Mouse (Mus musculus): ENCODE measurements around the gene Rnls. TPM values are rescaled to one million over a fixed set of nuclear protein-coding genes. Genes with fewer than 3 reads are reported as not detected.

The Rnls gene
- polyA plus RNA-seq, 1 experiment from 2014 or later = 4.8 TPM

GRCm38 (mm10) chr19:33161903-33162302 lies 230.2 kb downstream of the Rnls start:
- no peak overlapping the region for H3K27ac ChIP-seq (replicated peaks; ENCODE audit: low read depth, low read length)
- H3K4me2 ChIP-seq (ENCODE audit: low read depth, severe bottlenecking) = no peak overlapping the region
- no peaks in the 10 kb centered on the region for H3K9me3 ChIP-seq (ENCODE audit: control insufficient read depth, low read length)
- H3K4me3 ChIP-seq (ENCODE audit: low read depth, low read length) = no peak overlapping the region
- ATAC-seq (ENCODE audit: insufficient number of reproducible peaks, low FRiP score, low TSS enrichment, low read depth) (no peak), DNase-seq (ENCODE audit: low spot score) (no peak)
- H3K4me1 ChIP-seq (ENCODE audit: control insufficient read depth, insufficient read depth, low read length) = no peaks in the 10 kb centered on the region
- WGBS = 82% methylated on average over 1 of the region's 1 CpGs
- no peak overlapping the region for H3K9ac ChIP-seq (ENCODE audit: low read length)
- H3K27me3 ChIP-seq (ENCODE audit: control insufficient read depth, insufficient read depth, low read length) = no peaks in the 10 kb centered on the region
- no peaks in the 10 kb centered on the region for H3K36me3 ChIP-seq (ENCODE audit: control insufficient read depth, insufficient read depth, low read length)

GRCm38 (mm10) chr19:33159897-33160296 lies 232.2 kb downstream of the Rnls start:
- H3K4me1 ChIP-seq (ENCODE audit: control insufficient read depth, insufficient read depth, low read length) = no peaks in the 10 kb centered on the region
- WGBS = 85% methylated on average over 2 of the region's 2 CpGs
- H3K27me3 ChIP-seq (ENCODE audit: control insufficient read depth, insufficient read depth, low read length) = no peaks in the 10 kb centered on the region
- H3K27ac ChIP-seq (replicated peaks; ENCODE audit: low read depth, low read length) = no peak overlapping the region
- no peak for DNase-seq (ENCODE audit: low spot score)
- H3K4me3 ChIP-seq (ENCODE audit: low read depth, low read length) = no peak overlapping the region
- H3K9ac ChIP-seq (ENCODE audit: low read length) = no peak overlapping the region
- H3K9me3 ChIP-seq (ENCODE audit: control insufficient read depth, low read length) = no peaks in the 10 kb centered on the region
- no peak overlapping the region for H3K4me2 ChIP-seq (ENCODE audit: low read depth, severe bottlenecking)
- no peak for ATAC-seq (ENCODE audit: insufficient number of reproducible peaks, low FRiP score, low TSS enrichment, low read depth)
- no peaks in the 10 kb centered on the region for H3K36me3 ChIP-seq (ENCODE audit: control insufficient read depth, insufficient read depth, low read length)

- ATAC-seq (ENCODE audit: insufficient number of reproducible peaks, low FRiP score, low TSS enrichment, low read depth) (no peak), DNase-seq (ENCODE audit: low spot score) (no peak)
- no peak overlapping the region for H3K4me3 ChIP-seq (ENCODE audit: low read depth, low read length)
- H3K36me3 ChIP-seq (ENCODE audit: control insufficient read depth, insufficient read depth, low read length) = no peaks in the 10 kb centered on the region
- no peaks in the 10 kb centered on the region for H3K9me3 ChIP-seq (ENCODE audit: control insufficient read depth, low read length)
- 93% methylated on average over 1 of the region's 1 CpGs for WGBS
- H3K9ac ChIP-seq (ENCODE audit: low read length) = no peak overlapping the region
- H3K4me1 ChIP-seq (ENCODE audit: control insufficient read depth, insufficient read depth, low read length) = no peaks in the 10 kb centered on the region
- no peak overlapping the region for H3K27ac ChIP-seq (replicated peaks; ENCODE audit: low read depth, low read length)
- no peaks in the 10 kb centered on the region for H3K27me3 ChIP-seq (ENCODE audit: control insufficient read depth, insufficient read depth, low read length)
- H3K4me2 ChIP-seq (ENCODE audit: low read depth, severe bottlenecking) = no peak overlapping the region
These were observed 232.9 kb downstream of the Rnls start for GRCm38 (mm10) chr19:33159192-33159591.

GRCm38 (mm10) chr19:33158234-33158633 lies 233.9 kb downstream of the Rnls start:
- H3K4me1 ChIP-seq (ENCODE audit: control insufficient read depth, insufficient read depth, low read length) = no peaks in the 10 kb centered on the region
- H3K9me3 ChIP-seq (ENCODE audit: control insufficient read depth, low read length) = no peaks in the 10 kb centered on the region
- H3K36me3 ChIP-seq (ENCODE audit: control insufficient read depth, insufficient read depth, low read length) = no peaks in the 10 kb centered on the region
- ATAC-seq (ENCODE audit: insufficient number of reproducible peaks, low FRiP score, low TSS enrichment, low read depth) = no peak
- no peak overlapping the region for H3K9ac ChIP-seq (ENCODE audit: low read length)
- DNase-seq (ENCODE audit: low spot score) = no peak
- no peaks in the 10 kb centered on the region for H3K27me3 ChIP-seq (ENCODE audit: control insufficient read depth, insufficient read depth, low read length)
- no peak overlapping the region for H3K4me3 ChIP-seq (ENCODE audit: low read depth, low read length)
- 85% methylated on average over 2 of the region's 2 CpGs for WGBS
- no peak overlapping the region for H3K4me2 ChIP-seq (ENCODE audit: low read depth, severe bottlenecking)
- no peak overlapping the region for H3K27ac ChIP-seq (replicated peaks; ENCODE audit: low read depth, low read length)

- H3K9ac ChIP-seq (ENCODE audit: low read length) = no peak overlapping the region
- H3K4me1 ChIP-seq (ENCODE audit: control insufficient read depth, insufficient read depth, low read length) = no peaks in the 10 kb centered on the region
- H3K9me3 ChIP-seq (ENCODE audit: control insufficient read depth, low read length) = no peaks in the 10 kb centered on the region
- H3K27me3 ChIP-seq (ENCODE audit: control insufficient read depth, insufficient read depth, low read length) = no peaks in the 10 kb centered on the region
- ATAC-seq (ENCODE audit: insufficient number of reproducible peaks, low FRiP score, low TSS enrichment, low read depth) (no peak), DNase-seq (ENCODE audit: low spot score) (no peak)
- H3K4me3 ChIP-seq (ENCODE audit: low read depth, low read length) = no peak overlapping the region
- H3K27ac ChIP-seq (replicated peaks; ENCODE audit: low read depth, low read length) = no peak overlapping the region
- 83% methylated on average over 3 of the region's 3 CpGs for WGBS
- no peaks in the 10 kb centered on the region for H3K36me3 ChIP-seq (ENCODE audit: control insufficient read depth, insufficient read depth, low read length)
- H3K4me2 ChIP-seq (ENCODE audit: low read depth, severe bottlenecking) = no peak overlapping the region
These were observed 243.7 kb downstream of the Rnls start for GRCm38 (mm10) chr19:33148411-33148810.

GRCm38 (mm10) chr19:33143198-33143597 lies 248.9 kb downstream of the Rnls start:
- Histone ChIP-seq H3K4me1 (ENCODE audit: control insufficient read depth, insufficient read depth, low read length) (no peaks in the 10 kb centered on the region), H3K9ac (ENCODE audit: low read length) (no peak overlapping the region), H3K27ac (replicated peaks; ENCODE audit: low read depth, low read length) (no peak overlapping the region), H3K4me3 (ENCODE audit: low read depth, low read length) (no peak overlapping the region), H3K36me3 (ENCODE audit: control insufficient read depth, insufficient read depth, low read length) (no peaks in the 10 kb centered on the region), H3K27me3 (ENCODE audit: control insufficient read depth, insufficient read depth, low read length) (no peaks in the 10 kb centered on the region), H3K4me2 (ENCODE audit: low read depth, severe bottlenecking) (no peak overlapping the region), H3K9me3 (ENCODE audit: control insufficient read depth, low read length) (no peaks in the 10 kb centered on the region)
- no peak for ATAC-seq (ENCODE audit: insufficient number of reproducible peaks, low FRiP score, low TSS enrichment, low read depth)
- no peak for DNase-seq (ENCODE audit: low spot score)
- 87% methylated on average over 2 of the region's 2 CpGs for WGBS

- DNase-seq (ENCODE audit: low spot score) (no peak), ATAC-seq (ENCODE audit: insufficient number of reproducible peaks, low FRiP score, low TSS enrichment, low read depth) (no peak)
- H3K27ac ChIP-seq (replicated peaks; ENCODE audit: low read depth, low read length) = no peak overlapping the region
- H3K9ac ChIP-seq (ENCODE audit: low read length) = no peak overlapping the region
- H3K4me1 ChIP-seq (ENCODE audit: control insufficient read depth, insufficient read depth, low read length) = no peaks in the 10 kb centered on the region
- H3K9me3 ChIP-seq (ENCODE audit: control insufficient read depth, low read length) = no peaks in the 10 kb centered on the region
- no peak overlapping the region for H3K4me2 ChIP-seq (ENCODE audit: low read depth, severe bottlenecking)
- no peak overlapping the region for H3K4me3 ChIP-seq (ENCODE audit: low read depth, low read length)
- H3K36me3 ChIP-seq (ENCODE audit: control insufficient read depth, insufficient read depth, low read length) = no peaks in the 10 kb centered on the region
- no peaks in the 10 kb centered on the region for H3K27me3 ChIP-seq (ENCODE audit: control insufficient read depth, insufficient read depth, low read length)
- 93% methylated on average over 5 of the region's 5 CpGs for WGBS
These were observed 254.8 kb downstream of the Rnls start for GRCm38 (mm10) chr19:33137316-33137715.

- Histone ChIP-seq H3K36me3 (ENCODE audit: control insufficient read depth, insufficient read depth, low read length) (no peaks in the 10 kb centered on the region), H3K4me1 (ENCODE audit: control insufficient read depth, insufficient read depth, low read length) (no peaks in the 10 kb centered on the region), H3K27ac (replicated peaks; ENCODE audit: low read depth, low read length) (no peak overlapping the region), H3K9me3 (ENCODE audit: control insufficient read depth, low read length) (no peaks in the 10 kb centered on the region), H3K9ac (ENCODE audit: low read length) (no peak overlapping the region), H3K4me2 (ENCODE audit: low read depth, severe bottlenecking) (no peak overlapping the region), H3K4me3 (ENCODE audit: low read depth, low read length) (no peak overlapping the region), H3K27me3 (ENCODE audit: control insufficient read depth, insufficient read depth, low read length) (no peaks in the 10 kb centered on the region)
- DNase-seq (ENCODE audit: low spot score) = no peak
- no peak for ATAC-seq (ENCODE audit: insufficient number of reproducible peaks, low FRiP score, low TSS enrichment, low read depth)
- WGBS = 87% methylated on average over 6 of the region's 6 CpGs
These were observed 269.4 kb downstream of the Rnls start for GRCm38 (mm10) chr19:33122611-33123226.

GRCm38 (mm10) chr19:33119947-33120346 lies 272.1 kb downstream of the Rnls start:
- ATAC-seq (ENCODE audit: insufficient number of reproducible peaks, low FRiP score, low TSS enrichment, low read depth) (no peak), DNase-seq (ENCODE audit: low spot score) (no peak)
- no peaks in the 10 kb centered on the region for H3K27me3 ChIP-seq (ENCODE audit: control insufficient read depth, insufficient read depth, low read length)
- H3K4me3 ChIP-seq (ENCODE audit: low read depth, low read length) = no peak overlapping the region
- no peak overlapping the region for H3K4me2 ChIP-seq (ENCODE audit: low read depth, severe bottlenecking)
- no peak overlapping the region for H3K9ac ChIP-seq (ENCODE audit: low read length)
- no peaks in the 10 kb centered on the region for H3K4me1 ChIP-seq (ENCODE audit: control insufficient read depth, insufficient read depth, low read length)
- H3K9me3 ChIP-seq (ENCODE audit: control insufficient read depth, low read length) = no peaks in the 10 kb centered on the region
- H3K36me3 ChIP-seq (ENCODE audit: control insufficient read depth, insufficient read depth, low read length) = no peaks in the 10 kb centered on the region
- 87% methylated on average over 5 of the region's 5 CpGs for WGBS
- H3K27ac ChIP-seq (replicated peaks; ENCODE audit: low read depth, low read length) = no peak overlapping the region
